Mouse (Mus musculus) embryonic facial prominence, embryonic 12.5 days (tissue): ENCODE measurements around the gene Pspc1. TPM values are rescaled to one million over a fixed set of nuclear protein-coding genes. Genes with fewer than 3 reads are reported as not detected.

Experiments
- ATAC-seq: fragments of 200-750 bp; cut with Nextera tagmentation; 2 replicates; pipeline ENCODE4 v1.8.0; 2017; ENCODE audit not compliant: insufficient number of reproducible peaks, insufficient read depth, low FRiP score, low TSS enrichment
- H3K27ac ChIP-seq: fragments of 300-500 bp; sonication (generic); 2 replicates; pipeline ENCODE4 v1.5.1; 2016; ENCODE audit warnings: mild to moderate bottlenecking
- H3K27me3 ChIP-seq: fragments of 300-500 bp; sonication (generic); 2 replicates; pipeline ENCODE4 v1.6.1; 2016; ENCODE audit warnings: mild to moderate bottlenecking, moderate library complexity
- H3K36me3 ChIP-seq: fragments of 300-500 bp; sonication (generic); 2 replicates; pipeline ENCODE4 v1.6.1; 2016; ENCODE audit warnings: mild to moderate bottlenecking
- H3K4me1 ChIP-seq: fragments of 300-500 bp; sonication (generic); 2 replicates; pipeline ENCODE4 v1.6.1; 2016
- H3K4me2 ChIP-seq: fragments of 300-500 bp; sonication (generic); replicated peaks from 2 replicates; pipeline ENCODE4 v1.6.1; 2016; ENCODE audit warnings: mild to moderate bottlenecking, moderate library complexity
- H3K4me3 ChIP-seq: fragments of 300-500 bp; sonication (generic); 2 replicates; pipeline ENCODE4 v1.5.1; 2016; ENCODE audit warnings: mild to moderate bottlenecking
- H3K9ac ChIP-seq: fragments of 300-500 bp; sonication (generic); 2 replicates; pipeline ENCODE4 v1.6.1; 2016; ENCODE audit warnings: mild to moderate bottlenecking, moderate library complexity
- H3K9me3 ChIP-seq: fragments of 300-500 bp; sonication (generic); 2 replicates; pipeline ENCODE4 v1.6.1; 2016; ENCODE audit warnings: mild to moderate bottlenecking, moderate library complexity
- WGBS: fragments of 180-500 bp; shearing (Covaris S2); methylation state at CpG from one replicate; pipeline ENCODE4 v1.1.7; 2016; 5-methylcytosine and 5-hydroxymethylcytosine counted together
- polyA plus RNA-seq: library from polyadenylated mRNA; unstranded; fragments of >200 nt; fragmentation: Nextera tagmentation; extraction: Ambion mirVana; gene quantifications from 2 replicates; pipeline ENCODE4 v1.2.1, GENCODE M21; 2016

The Pspc1 gene
- polyA plus RNA-seq, 1 experiment from 2014 or later: 47.1 TPM

GRCm38 (mm10) chr14:56689766-56690165 is 88.3 kb downstream of the Pspc1 start:
- ATAC-seq: no peak
- Histone ChIP-seq H3K9me3 (no peaks in the 10 kb centered on the region), H3K27ac (no peak overlapping the region), H3K4me3 (no peak overlapping the region), H3K27me3 (no peaks in the 10 kb centered on the region), H3K36me3 (peaks cover 86% of the 10 kb centered on the region), H3K9ac (no peak overlapping the region), H3K4me2 (no peak overlapping the region), H3K4me1 (no peaks in the 10 kb centered on the region)
- WGBS: 80% methylated on average over 1 of the region's 1 CpGs

GRCm38 (mm10) chr14:56689116-56689515 is 89.0 kb downstream of the Pspc1 start:
- Histone ChIP-seq H3K27me3 (no peaks in the 10 kb centered on the region), H3K27ac (no peak overlapping the region), H3K4me3 (no peak overlapping the region), H3K9me3 (no peaks in the 10 kb centered on the region), H3K4me1 (no peaks in the 10 kb centered on the region), H3K36me3 (peaks cover 86% of the 10 kb centered on the region), H3K4me2 (no peak overlapping the region), H3K9ac (no peak overlapping the region)
- WGBS: 91% methylated on average over 1 of the region's 1 CpGs
- ATAC-seq: no peak

- no peaks in the 10 kb centered on the region for H3K9me3 ChIP-seq
- no peaks in the 10 kb centered on the region for H3K4me1 ChIP-seq
- WGBS: 62% methylated on average over 1 of the region's 1 CpGs
- no peaks in the 10 kb centered on the region for H3K27me3 ChIP-seq
- no peak overlapping the region for H3K9ac ChIP-seq
- H3K27ac ChIP-seq: no peak overlapping the region
- no peak overlapping the region for H3K4me3 ChIP-seq
- H3K4me2 ChIP-seq: no peak overlapping the region
- ATAC-seq: no peak
- H3K36me3 ChIP-seq: peaks cover 72% of the 10 kb centered on the region
Observed at GRCm38 (mm10) chr14:56685426-56685825, 92.7 kb downstream of the Pspc1 start.

Other genes starting within 250 kb of the Pspc1 start
- 15.0 and 17.0 TPM in 2 replicates for gene Cenpj, start 202.9 kb downstream of the Pspc1 start, polyA plus RNA-seq
- gene Parp4, start 202.7 kb downstream of the Pspc1 start, polyA plus RNA-seq: 2.0 and 2.6 TPM in 2 replicates
- gene Mphosph8, start 110.1 kb downstream of the Pspc1 start, polyA plus RNA-seq: 33.7 and 37.1 TPM in 2 replicates
- gene Zmym5, start 33.4 kb upstream of the Pspc1 start, polyA plus RNA-seq: 30.8 and 33.3 TPM in 2 replicates
- gene Zmym2, start 108.3 kb upstream of the Pspc1 start, polyA plus RNA-seq: 68.5 and 69.8 TPM in 2 replicates